Mouse (Mus musculus) urinary bladder, postnatal 10 days (tissue): ENCODE measurements around the gene Gm10153.
"Not testable (repeated sequence)": the region's sequence is repeated elsewhere in the genome, so short reads cannot be mapped to it uniquely, and the experiment has no call there.

Experiments used
- DNase-seq: peaks from one replicate; pipeline ENCODE4 v3.0.0; 2022; ENCODE audit warnings: low spot score

Gm10153 gene

GRCm38 (mm10) chr7:142143506-142144010 lies 46.6 kb downstream of the Gm10153 start:
- not testable (repeated sequence) for DNase-seq

- no peak for DNase-seq
These were observed 49.5 kb downstream of the Gm10153 start for GRCm38 (mm10) chr7:142140696-142141095.
